Mouse (Mus musculus) heart, embryonic 15.5 days (tissue): ENCODE results near the gene Zfp3. TPM values are rescaled to one million over a fixed set of nuclear protein-coding genes. Genes with fewer than 3 reads are reported as not detected.
A peak's percentile ranks its signal among the peaks of the same experiment; 100 is the strongest.

ENCODE experiments used
- ATAC-seq: fragments of 200-750 bp; cut with Nextera tagmentation; replicated peaks from 2 replicates; pipeline ENCODE4 v1.8.0; 2017; ENCODE audit warnings: low read depth, moderate TSS enrichment; ENCODE audit not compliant: insufficient number of reproducible peaks, insufficient read depth, low FRiP score
- H3K27ac ChIP-seq: fragments of 300-500 bp; sonication (generic); 2 replicates; pipeline ENCODE4 v1.5.1; 2015; ENCODE audit warnings: mild to moderate bottlenecking, inconsistent platforms
- H3K27me3 ChIP-seq: fragments of 300-500 bp; sonication (generic); 2 replicates; pipeline ENCODE4 v1.6.1; 2015; ENCODE audit warnings: inconsistent platforms
- H3K36me3 ChIP-seq: fragments of 300-500 bp; sonication (generic); 2 replicates; pipeline ENCODE4 v1.6.1; 2015; ENCODE audit warnings: mild to moderate bottlenecking, inconsistent platforms
- H3K4me1 ChIP-seq: fragments of 300-500 bp; sonication (generic); replicated peaks from 2 replicates; pipeline ENCODE4 v1.6.1; 2015; ENCODE audit warnings: inconsistent platforms
- H3K4me2 ChIP-seq: fragments of 300-500 bp; sonication (generic); 2 replicates; pipeline ENCODE4 v1.6.1; 2015; ENCODE audit warnings: inconsistent platforms, mild to moderate bottlenecking, moderate library complexity
- H3K4me3 ChIP-seq: fragments of 300-500 bp; sonication (generic); 2 replicates; pipeline ENCODE4 v1.5.1; 2015; ENCODE audit warnings: mild to moderate bottlenecking, inconsistent platforms
- H3K9ac ChIP-seq: fragments of 300-500 bp; sonication (generic); 2 replicates; pipeline ENCODE4 v1.6.1; 2015; ENCODE audit warnings: mild to moderate bottlenecking, inconsistent platforms
- H3K9me3 ChIP-seq: fragments of 300-500 bp; sonication (generic); replicated peaks from 2 replicates; pipeline ENCODE4 v1.6.1; 2016; ENCODE audit warnings: inconsistent platforms
- WGBS: fragments of 180-500 bp; shearing (Covaris S2); methylation state at CpG from one replicate; pipeline ENCODE4 v1.1.7; 2015; ENCODE audit warnings: mixed read lengths; 5-methylcytosine and 5-hydroxymethylcytosine counted together
- polyA plus RNA-seq: library from polyadenylated mRNA; unstranded; fragments of >200 nt; fragmentation: Nextera tagmentation; extraction: Ambion mirVana; gene quantifications from 2 replicates; pipeline ENCODE4 v1.2.1, GENCODE M21; 2015

Gene Zfp3
- 8.4 and 9.3 TPM in 2 replicates for polyA plus RNA-seq

DNA sequence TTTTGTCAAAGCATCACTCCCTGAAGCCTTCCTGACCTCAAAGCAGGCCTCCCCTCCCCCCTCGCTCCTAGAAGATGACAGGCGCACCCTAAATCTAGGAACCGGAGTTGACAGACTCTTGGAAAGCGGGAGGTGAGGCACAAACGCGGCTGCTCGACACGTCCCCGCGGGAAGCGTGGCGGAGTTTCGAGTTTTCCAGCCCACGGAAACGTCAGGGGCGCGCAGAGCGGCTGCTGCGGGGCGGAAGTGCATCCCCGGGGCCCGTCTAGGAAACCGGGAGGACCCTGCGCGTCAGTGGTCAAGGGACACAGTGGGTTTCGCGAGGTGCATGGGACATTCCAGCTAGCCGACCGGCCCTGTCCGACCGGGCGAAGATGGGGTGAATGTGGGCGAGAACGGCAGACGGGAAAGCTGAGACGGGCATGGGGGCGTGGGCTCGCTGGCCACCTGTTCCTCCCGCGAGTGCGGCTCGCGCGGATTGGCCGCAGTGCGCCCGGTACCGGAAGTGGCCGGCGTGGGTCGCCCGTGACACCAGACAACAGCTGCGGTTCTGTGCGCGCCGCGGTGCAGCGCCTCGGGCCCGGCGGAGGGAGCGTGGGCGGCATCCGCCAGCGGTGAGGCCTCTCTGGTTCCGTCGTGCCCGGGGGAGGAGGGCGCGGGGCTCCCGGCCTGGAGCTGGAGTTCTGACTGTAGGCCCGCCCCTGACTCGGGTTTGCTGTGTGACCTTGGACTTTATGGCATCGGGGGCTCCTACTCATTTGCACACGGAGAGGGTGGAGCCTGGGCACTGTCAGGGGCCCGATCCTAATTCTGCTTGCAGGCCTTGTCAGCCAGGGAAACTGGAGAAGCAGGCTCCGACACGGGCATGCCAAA lies at the start of gene Zfp3:
Gene Zfp3, plus strand, starts transcription at position 274 of the 873 bp plus-strand sequence.
- H3K27ac ChIP-seq = peak within 1 kb of the TSS; percentile 96
- WGBS = under 1% methylated on average over 78 of the region's 78 CpGs

DNA sequence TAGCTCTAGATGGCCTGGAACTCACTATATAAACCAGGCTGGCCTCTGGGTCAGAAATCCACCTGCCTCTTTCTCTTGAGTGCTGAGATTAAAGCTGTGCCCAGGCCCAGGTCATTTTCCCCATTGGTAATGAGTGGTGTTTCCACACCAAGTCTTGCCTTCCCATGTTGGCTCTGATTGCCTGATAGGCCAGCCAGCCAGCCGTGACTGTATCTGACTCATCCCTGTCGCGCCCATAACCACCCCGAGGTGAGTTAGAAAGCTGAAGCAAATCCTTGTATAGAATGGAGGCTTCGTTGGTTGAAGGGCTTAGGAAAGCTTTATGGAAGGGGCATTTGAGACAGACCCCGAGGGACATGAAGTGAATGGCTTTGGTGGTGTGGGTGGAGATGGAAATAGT lies 48.2 kb upstream of the Zfp3 start:
- Histone ChIP-seq H3K9me3 (no peaks in the 10 kb centered on the region), H3K4me3 (no peak overlapping the region), H3K4me2 (no peak overlapping the region), H3K27me3 (no peaks in the 10 kb centered on the region), H3K9ac (no peak overlapping the region; the same call in 1 of the 2 replicates), H3K36me3 (peaks cover 90% of the 10 kb centered on the region), H3K4me1 (no peaks in the 10 kb centered on the region), H3K27ac (no peak overlapping the region)
- no peak for ATAC-seq
- WGBS = 85% methylated on average over 6 of the region's 6 CpGs

More for the DNA sequence above, at the start of gene Zfp3:
- peak within 1 kb of the TSS; percentile 89 for H3K9ac ChIP-seq
- peak within 1 kb of the TSS; percentile 78 for H3K4me2 ChIP-seq
- H3K36me3 ChIP-seq = peaks cover 11% of the 10 kb centered on the region; the same call in 1 of the 2 replicates
- H3K4me3 ChIP-seq = peak within 1 kb of the TSS; percentile 83
- ATAC-seq = peak; percentile 85
- H3K9me3 ChIP-seq = no peaks in the 10 kb centered on the region
- no peaks in the 10 kb centered on the region for H3K27me3 ChIP-seq
- peaks cover 18% of the 10 kb centered on the region for H3K4me1 ChIP-seq

DNA sequence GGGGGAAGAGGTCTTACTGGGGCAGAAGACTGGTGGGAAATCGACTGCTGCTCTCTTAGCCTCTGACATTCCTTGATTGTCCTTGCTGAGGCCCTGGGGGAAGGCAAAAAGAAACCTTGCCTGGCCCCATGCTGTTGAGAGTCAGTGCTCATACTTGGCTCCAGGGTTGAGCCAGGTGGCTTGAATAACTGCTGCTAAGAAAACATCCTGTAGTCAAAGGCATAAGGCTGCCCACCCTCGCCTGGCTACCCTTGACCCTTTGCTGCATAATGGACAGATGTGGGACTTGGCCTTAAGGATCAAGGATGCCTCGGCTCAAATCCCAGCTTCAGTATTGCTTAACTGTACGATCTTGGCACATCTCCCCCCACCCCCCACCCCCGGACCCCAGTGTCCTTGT lies 45.5 kb upstream of the Zfp3 start:
- Histone ChIP-seq H3K9ac (no peak overlapping the region), H3K9me3 (no peaks in the 10 kb centered on the region), H3K27ac (no peak overlapping the region), H3K4me1 (no peaks in the 10 kb centered on the region), H3K27me3 (no peaks in the 10 kb centered on the region), H3K4me3 (no peak overlapping the region), H3K36me3 (peaks cover 81% of the 10 kb centered on the region), H3K4me2 (no peak overlapping the region)
- 75% methylated on average over 5 of the region's 5 CpGs for WGBS
- no peak for ATAC-seq

GRCm38 (mm10) chr11:70720567-70720966 lies 43.4 kb upstream of the Zfp3 start:
- 80% methylated on average over 3 of the region's 3 CpGs for WGBS
- peaks cover 91% of the 10 kb centered on the region for H3K36me3 ChIP-seq
- no peak for ATAC-seq

DNA sequence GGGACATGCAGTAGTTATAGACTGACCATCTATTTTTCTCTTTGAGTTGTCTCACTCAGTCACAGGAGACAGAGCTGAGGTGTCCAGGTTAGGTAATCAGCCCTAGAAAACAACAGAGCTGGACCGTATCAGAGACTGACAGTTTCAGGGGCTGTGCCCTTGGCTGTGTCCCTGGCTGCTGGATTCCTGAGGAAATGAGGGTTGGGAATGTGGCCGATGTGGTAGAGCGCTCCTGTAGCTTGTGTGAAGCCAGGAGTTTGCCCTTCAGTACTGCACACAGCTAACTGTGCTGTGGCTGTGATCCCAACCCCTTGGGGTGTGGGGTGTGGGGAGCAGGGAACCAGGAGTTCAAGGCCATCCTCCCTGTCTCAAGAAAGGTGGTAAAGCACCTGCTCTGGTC lies 42.9 kb upstream of the Zfp3 start:
- H3K4me1 ChIP-seq = no peaks in the 10 kb centered on the region
- no peaks in the 10 kb centered on the region for H3K9me3 ChIP-seq
- no peak overlapping the region for H3K4me2 ChIP-seq
- H3K9ac ChIP-seq = no peak overlapping the region
- no peaks in the 10 kb centered on the region for H3K27me3 ChIP-seq
- H3K36me3 ChIP-seq = peaks cover 91% of the 10 kb centered on the region
- no peak overlapping the region for H3K27ac ChIP-seq
- H3K4me3 ChIP-seq = no peak overlapping the region
- ATAC-seq = 0 out of 2 replicates have a peak, but pooled peaks have one; percentile 23
- 67% methylated on average over 3 of the region's 3 CpGs for WGBS

More at GRCm38 (mm10) chr11:70720567-70720966, 43.4 kb upstream of the Zfp3 start:
- H3K27me3 ChIP-seq = no peaks in the 10 kb centered on the region
- no peak overlapping the region for H3K27ac ChIP-seq
- H3K4me1 ChIP-seq = no peaks in the 10 kb centered on the region
- no peaks in the 10 kb centered on the region for H3K9me3 ChIP-seq
- H3K9ac ChIP-seq = no peak overlapping the region
- H3K4me3 ChIP-seq = no peak overlapping the region
- H3K4me2 ChIP-seq = no peak overlapping the region

GRCm38 (mm10) chr11:70724706-70725105 lies 39.3 kb upstream of the Zfp3 start:
- H3K36me3 ChIP-seq = peaks cover 83% of the 10 kb centered on the region
- H3K4me2 ChIP-seq = no peak overlapping the region
- 97% methylated on average over 9 of the region's 9 CpGs for WGBS
- no peaks in the 10 kb centered on the region for H3K4me1 ChIP-seq
- H3K9me3 ChIP-seq = no peaks in the 10 kb centered on the region
- no peak overlapping the region for H3K9ac ChIP-seq
- no peaks in the 10 kb centered on the region for H3K27me3 ChIP-seq
- no peak overlapping the region for H3K4me3 ChIP-seq
- ATAC-seq = no peak
- H3K27ac ChIP-seq = no peak overlapping the region

- WGBS = 86% methylated on average over 2 of the region's 2 CpGs
- peaks cover 66% of the 10 kb centered on the region for H3K36me3 ChIP-seq
- no peak overlapping the region for H3K27ac ChIP-seq
- no peak overlapping the region for H3K4me3 ChIP-seq
- no peaks in the 10 kb centered on the region for H3K4me1 ChIP-seq
- H3K9ac ChIP-seq = no peak overlapping the region
- no peaks in the 10 kb centered on the region for H3K9me3 ChIP-seq
- H3K27me3 ChIP-seq = no peaks in the 10 kb centered on the region
- ATAC-seq = no peak
- H3K4me2 ChIP-seq = no peak overlapping the region
Observed at GRCm38 (mm10) chr11:70726585-70726984, 37.4 kb upstream of the Zfp3 start.

DNA sequence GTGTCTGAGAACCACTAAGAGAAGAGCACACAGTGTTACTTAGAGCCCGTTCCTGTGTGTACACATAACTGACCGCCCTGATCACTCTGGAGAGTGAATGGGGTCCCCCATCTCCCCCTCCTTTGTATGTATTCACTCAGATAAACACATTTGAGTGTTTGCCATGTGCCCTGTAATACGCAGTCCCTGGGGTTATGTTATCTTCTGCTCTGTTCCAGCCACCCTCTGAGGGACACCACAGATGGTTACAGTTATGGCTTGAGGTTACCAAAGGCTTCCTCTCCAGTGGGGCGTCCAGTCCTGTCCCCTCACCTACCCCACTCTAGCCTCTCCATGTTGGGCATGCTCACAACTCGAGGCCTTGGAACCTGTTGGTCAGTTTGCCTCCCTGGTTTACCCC lies 36.6 kb upstream of the Zfp3 start:
- H3K27ac ChIP-seq = no peak overlapping the region
- H3K36me3 ChIP-seq = peaks cover 61% of the 10 kb centered on the region
- no peak overlapping the region for H3K4me2 ChIP-seq
- 81% methylated on average over 5 of the region's 5 CpGs for WGBS
- no peak overlapping the region for H3K4me3 ChIP-seq
- H3K4me1 ChIP-seq = no peaks in the 10 kb centered on the region
- H3K9me3 ChIP-seq = no peaks in the 10 kb centered on the region
- H3K27me3 ChIP-seq = no peaks in the 10 kb centered on the region
- no peak overlapping the region for H3K9ac ChIP-seq
- no peak for ATAC-seq

- no peak overlapping the region for H3K4me3 ChIP-seq
- 75% methylated on average over 9 of the region's 9 CpGs for WGBS
- no peak overlapping the region for H3K27ac ChIP-seq
- H3K27me3 ChIP-seq = no peaks in the 10 kb centered on the region
- ATAC-seq = no peak
- no peak overlapping the region for H3K4me2 ChIP-seq
- H3K4me1 ChIP-seq = peaks cover 5% of the 10 kb centered on the region; the same call in 1 of the 2 replicates
- H3K9ac ChIP-seq = no peak overlapping the region
- H3K9me3 ChIP-seq = no peaks in the 10 kb centered on the region
- peaks cover 36% of the 10 kb centered on the region for H3K36me3 ChIP-seq
Observed at GRCm38 (mm10) chr11:70730427-70731038, 33.5 kb upstream of the Zfp3 start.

GRCm38 (mm10) chr11:70731178-70731577 lies 32.8 kb upstream of the Zfp3 start:
- WGBS = 45% methylated on average over 5 of the region's 5 CpGs
- no peak overlapping the region for H3K4me2 ChIP-seq
- no peak for ATAC-seq

DNA sequence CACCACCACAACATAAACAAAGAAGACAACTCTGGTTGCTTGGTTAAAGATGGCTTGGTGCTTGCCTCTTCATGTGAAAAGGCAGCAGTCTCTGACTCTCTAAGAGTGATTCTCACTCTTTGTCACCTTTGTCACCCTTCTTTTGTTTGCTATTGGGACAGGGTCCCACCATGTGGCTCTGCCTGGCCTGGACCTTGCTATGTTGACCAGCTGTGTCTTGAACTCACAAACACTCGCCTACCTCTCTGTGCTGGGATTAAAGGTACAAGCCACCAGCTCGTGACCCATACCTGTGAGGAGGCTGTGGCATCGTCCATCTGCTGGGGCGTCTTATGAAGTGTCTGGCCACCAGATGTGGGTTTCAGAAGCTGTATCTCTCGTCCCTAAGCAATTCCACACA lies 30.8 kb upstream of the Zfp3 start:
- no peaks in the 10 kb centered on the region for H3K9me3 ChIP-seq
- peaks cover 8% of the 10 kb centered on the region; the same call in 1 of the 2 replicates for H3K4me1 ChIP-seq
- H3K4me2 ChIP-seq = no peak overlapping the region
- no peak overlapping the region for H3K9ac ChIP-seq
- peaks cover 11% of the 10 kb centered on the region for H3K36me3 ChIP-seq
- H3K27ac ChIP-seq = no peak overlapping the region
- no peak overlapping the region for H3K4me3 ChIP-seq
- no peaks in the 10 kb centered on the region for H3K27me3 ChIP-seq
- ATAC-seq = no peak
- WGBS = 52% methylated on average over 5 of the region's 5 CpGs

More at GRCm38 (mm10) chr11:70731178-70731577, 32.8 kb upstream of the Zfp3 start:
- H3K9ac ChIP-seq = no peak overlapping the region
- H3K27me3 ChIP-seq = no peaks in the 10 kb centered on the region
- no peak overlapping the region for H3K27ac ChIP-seq
- H3K4me1 ChIP-seq = peaks cover 7% of the 10 kb centered on the region; the same call in 1 of the 2 replicates
- no peaks in the 10 kb centered on the region for H3K9me3 ChIP-seq
- H3K36me3 ChIP-seq = peaks cover 29% of the 10 kb centered on the region
- no peak overlapping the region for H3K4me3 ChIP-seq
